Mouse (Mus musculus) monocyte, adult 2 months (primary cell): Measurements from ENCODE around the gene St7l.

Source experiments
- DNase-seq, 2 experiments: peaks; one replicate each; pipeline ENCODE4 v3.0.0; 2022; ENCODE audit warnings: low spot score in 2 of 2, low read depth in 1 of 2

The St7l gene

GRCm38 (mm10) chr3:104962866-104963265, 99.1 kb downstream of the St7l start:
- DNase-seq, result no peak

GRCm38 (mm10) chr3:104963331-104964276, 99.8 kb downstream of the St7l start:
- no peak for DNase-seq

GRCm38 (mm10) chr3:104965070-104965855, 101.5 kb downstream of the St7l start:
- DNase-seq, result no peak

GRCm38 (mm10) chr3:104965991-104966554, 102.3 kb downstream of the St7l start:
- no peak for DNase-seq

- DNase-seq, result peak; percentile 22 to 55
Observed at GRCm38 (mm10) chr3:104967548-104968300, 103.9 kb downstream of the St7l start.
